Mouse (Mus musculus) heart, adult 18-20 months (tissue): ENCODE results near the gene Ctsj. TPM values are rescaled to one million over a fixed set of nuclear protein-coding genes. Genes with fewer than 3 reads are reported as not detected.
"Not testable (repeated sequence)": the region's sequence is repeated elsewhere in the genome, so short reads cannot be mapped to it uniquely, and the experiment has no call there.

Source experiments
- DNase-seq, 2 experiments: peaks; one replicate each; pipeline ENCODE4 v3.0.0; 2021 to 2022; ENCODE audit warnings: mixed read lengths in 1 of 2
- long read RNA-seq, 2 experiments: library from polyadenylated mRNA; stranded (forward); transcript quantifications; one replicate each; pipeline ENCODE4 v2.0.0; 2021
- total RNA-seq, 2 experiments: library from RNA; stranded (reverse); gene quantifications; 2 replicates each; pipeline ENCODE4 v1.2.3; 2021

Gene Ctsj
- total RNA-seq = not detected
- long read RNA-seq, experiment 1 = 0 reads
- long read RNA-seq, experiment 2 = 0 reads

DNA sequence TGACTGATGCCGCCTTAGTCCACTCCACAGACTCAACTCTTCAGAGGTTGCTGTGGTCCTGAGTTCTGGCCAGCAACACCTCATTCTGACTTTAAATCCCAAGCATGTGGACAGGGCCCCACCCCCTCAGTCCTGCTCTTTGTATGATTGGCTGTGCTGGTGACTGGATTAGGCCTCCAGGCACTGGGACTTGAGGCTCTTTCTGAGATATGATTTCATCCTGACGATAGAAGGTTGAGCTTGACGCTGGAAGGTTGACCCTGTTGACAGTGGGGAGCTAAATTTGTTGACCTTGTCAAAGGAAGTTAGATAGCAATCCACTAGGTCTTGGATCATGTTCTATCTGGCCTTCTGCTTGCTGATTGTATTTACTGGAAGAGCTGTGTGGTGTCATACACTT, at the start of gene Ctsj:
Gene Ctsj, minus strand, starts transcription at position 101 of the 400 bp plus-strand sequence.
- no peak for DNase-seq

DNA sequence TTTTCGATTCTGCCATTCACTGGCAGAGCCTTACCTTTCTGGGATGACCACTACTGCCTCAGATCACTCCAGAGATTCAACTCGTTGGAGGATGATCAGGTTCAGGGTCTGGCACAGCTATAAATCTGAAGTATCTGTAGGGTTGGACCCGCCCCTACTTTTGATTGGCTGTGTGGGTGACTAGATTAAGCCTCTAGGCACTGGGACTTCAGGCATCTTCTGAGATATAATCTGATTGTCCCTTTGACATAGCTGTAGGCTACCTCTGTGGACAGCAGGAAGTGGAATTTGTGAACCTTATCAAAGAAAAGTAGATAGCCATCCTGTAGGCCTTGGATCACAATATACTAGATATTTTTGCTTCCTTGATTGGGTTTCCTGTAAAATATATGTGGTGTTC, 34.8 kb upstream of the Ctsj start, which contains the start of gene Ctsq:
Gene Ctsq, minus strand, starts transcription at position 101 of the 400 bp plus-strand sequence.
- DNase-seq = no peak

DNA sequence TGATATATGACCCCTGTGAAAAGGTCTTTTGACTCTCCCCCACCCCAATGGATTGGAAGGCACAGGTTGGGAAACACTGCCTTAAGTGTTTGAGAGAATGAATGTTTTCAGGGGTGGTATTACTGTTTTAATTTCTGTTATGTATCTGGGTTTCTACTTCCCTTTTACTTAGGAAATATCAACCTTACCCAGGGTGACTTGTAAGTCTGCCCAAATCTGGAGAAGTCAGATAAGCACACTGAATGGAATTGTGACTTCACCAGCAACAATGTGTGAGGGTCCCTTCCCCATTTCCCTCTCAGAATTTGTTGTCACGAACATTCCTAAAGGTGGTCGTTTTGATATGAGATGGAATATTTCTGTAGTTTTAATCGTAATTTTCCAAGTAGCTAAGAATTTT, 17.0 kb upstream of the Ctsj start:
- no peak for DNase-seq

DNA sequence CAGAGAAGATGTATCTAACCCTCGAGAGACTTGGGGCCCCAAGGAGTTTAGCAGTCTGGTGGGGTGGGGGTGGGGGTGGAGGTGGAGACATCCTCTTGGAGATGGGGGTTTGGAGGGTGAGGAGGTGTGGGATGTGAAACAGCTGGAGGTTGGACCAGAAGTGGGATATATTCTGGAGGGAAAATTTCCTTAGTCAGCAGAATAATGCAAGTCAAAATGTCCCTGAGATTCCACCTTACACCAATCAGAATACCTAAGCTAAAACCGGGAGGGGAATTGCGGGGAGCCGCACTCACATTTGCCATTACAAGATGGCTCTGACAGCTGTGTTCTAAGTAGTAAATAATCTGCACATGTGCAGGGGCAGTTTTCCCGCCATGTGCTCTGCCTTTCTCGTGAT, 16.1 kb upstream of the Ctsj start:
- DNase-seq = no peak

DNA sequence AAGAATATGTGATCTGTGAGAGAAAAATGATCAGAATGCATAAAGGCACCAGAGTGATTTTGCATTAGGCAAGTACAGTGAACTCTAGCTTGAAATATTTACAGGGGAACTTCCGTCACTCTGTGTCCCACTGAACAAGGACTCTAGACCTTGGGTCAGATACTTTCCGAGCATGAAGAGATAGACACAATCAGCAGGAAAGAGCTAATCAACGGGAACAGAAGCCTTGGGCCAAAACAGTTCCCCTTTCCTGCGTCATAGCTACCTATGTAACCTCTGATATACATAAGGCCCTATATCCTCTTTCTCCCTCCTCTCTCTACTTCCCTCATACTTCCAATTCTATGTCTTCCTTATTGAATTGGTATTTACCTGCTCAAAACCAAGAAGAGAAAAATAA, 4.4 kb upstream of the Ctsj start:
- no peak for DNase-seq

DNA sequence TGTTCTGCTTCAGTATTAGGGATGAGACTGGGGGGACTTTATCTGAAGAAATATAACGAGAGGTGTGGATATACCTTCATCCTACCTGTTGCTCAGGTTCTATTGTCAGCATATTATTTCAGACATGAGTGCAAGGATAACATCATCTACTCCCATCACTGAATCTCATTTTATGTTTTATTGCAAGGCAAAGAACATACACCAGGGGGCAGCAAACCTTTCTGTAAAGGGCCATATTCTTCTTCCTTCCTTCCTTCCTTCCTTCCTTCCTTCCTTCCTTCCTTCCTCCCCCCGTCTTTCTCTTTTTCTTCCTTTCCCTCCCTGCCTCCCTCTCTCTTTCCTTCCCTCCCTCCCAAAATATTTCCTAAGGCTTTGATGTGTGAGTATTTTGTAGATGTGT, 8.2 kb downstream of the Ctsj start:
- no peak for DNase-seq

DNA sequence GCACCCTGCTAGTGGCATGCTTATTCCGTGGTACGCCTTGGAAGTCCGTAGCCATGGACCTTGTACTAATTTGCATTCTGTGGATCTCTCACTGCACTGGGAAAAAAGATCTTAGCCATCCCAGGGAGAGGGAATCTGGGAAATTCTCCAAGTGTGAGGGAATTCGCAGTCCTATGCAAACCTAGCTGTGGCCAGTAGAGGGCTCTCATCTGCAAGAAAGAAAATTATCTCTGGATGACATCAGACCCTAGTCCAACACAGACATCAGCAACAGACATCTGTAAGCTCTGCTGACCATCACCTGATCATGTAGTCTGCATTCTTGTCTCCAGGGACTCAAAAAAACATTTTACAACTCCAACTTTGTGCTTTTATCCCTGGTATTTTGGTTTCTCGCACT, 18.8 kb downstream of the Ctsj start:
- DNase-seq = not testable (repeated sequence)

DNA sequence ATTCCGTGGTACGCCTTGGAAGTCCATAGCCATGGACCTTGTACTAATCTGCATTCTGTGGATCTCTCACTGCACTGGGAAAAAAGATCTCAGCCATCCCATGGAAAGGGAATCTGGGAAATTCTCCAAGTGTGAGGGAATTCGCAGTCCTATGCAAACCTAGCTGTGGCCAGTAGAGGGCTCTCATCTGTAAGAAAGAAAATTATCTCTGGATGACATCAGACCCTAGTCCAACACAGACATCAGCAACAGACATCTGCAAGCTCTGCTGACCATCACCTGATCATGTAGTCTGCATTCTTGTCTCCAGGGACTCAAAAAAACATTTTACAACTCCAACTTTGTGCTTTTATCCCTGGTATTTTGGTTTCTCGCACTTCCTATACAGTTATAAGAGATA, 33.4 kb downstream of the Ctsj start:
- not testable (repeated sequence) for DNase-seq

DNA sequence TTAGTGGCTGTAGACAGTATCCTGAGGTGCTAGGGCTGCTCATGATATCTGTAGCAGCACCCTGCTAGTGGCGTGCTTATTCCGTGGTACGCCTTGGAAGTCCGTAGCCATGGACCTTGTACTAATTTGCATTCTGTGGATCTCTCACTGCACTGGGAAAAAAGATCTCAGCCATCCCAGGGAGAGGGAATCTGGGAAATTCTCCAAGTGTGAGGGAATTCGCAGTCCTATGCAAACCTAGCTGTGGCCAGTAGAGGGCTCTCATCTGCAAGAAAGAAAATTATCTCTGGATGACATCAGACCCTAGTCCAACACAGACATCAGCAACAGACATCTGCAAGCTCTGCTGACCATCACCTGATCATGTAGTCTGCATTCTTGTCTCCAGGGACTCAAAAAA, 41.8 kb downstream of the Ctsj start:
- peak; percentile 4 to 27 for DNase-seq

DNA sequence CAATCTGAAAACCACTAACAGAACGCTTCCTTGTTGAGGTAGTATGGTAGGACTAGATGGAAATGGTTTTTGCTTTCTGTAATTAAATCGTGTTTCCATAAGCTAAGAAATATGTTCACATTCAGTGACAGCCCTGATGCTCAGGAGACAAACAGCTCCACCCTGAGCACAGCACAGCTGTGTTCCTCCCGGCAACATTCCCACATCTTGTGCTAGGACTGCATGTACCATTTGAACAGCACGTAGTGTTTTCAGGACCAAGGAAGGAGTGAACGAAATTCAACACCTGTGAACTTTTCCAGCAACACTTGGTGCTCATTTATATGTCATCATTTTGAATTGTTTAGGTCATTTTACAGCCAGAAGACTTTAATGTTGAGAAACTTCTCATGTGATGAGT, 44.1 kb downstream of the Ctsj start:
- peak; percentile 28 to 66 for DNase-seq

Other genes with a start within 250 kb of the Ctsj start
- not detected for gene BC051665, start 219.6 kb downstream of the Ctsj start, total RNA-seq
- not detected for gene Ctsll3, start 203.1 kb downstream of the Ctsj start, total RNA-seq
- under 1 TPM in 1 of 2 experiments, not detected in 1; 0.42 TPM for gene 4930486L24Rik, start 141.5 kb downstream of the Ctsj start, total RNA-seq
- gene Gm49392, start 109.1 kb downstream of the Ctsj start, total RNA-seq = 1 to 10 TPM; 1.2 to 2.0 TPM
- gene Ctla2b, start 108.5 kb downstream of the Ctsj start, total RNA-seq = 10 to 100 TPM in 1 of 2 experiments, 1 to 10 TPM in 1; 9.6 to 11.8 TPM
- gene Tpbpb, start 101.1 kb downstream of the Ctsj start, total RNA-seq = not detected
- under 1 TPM in 1 of 2 experiments, not detected in 1; 0.59 TPM for gene Gm49393, start 70.4 kb downstream of the Ctsj start, total RNA-seq
- 1 to 10 TPM; 1.8 to 7.9 TPM for gene Gm49391, start 69.4 kb downstream of the Ctsj start, total RNA-seq
- gene Ctla2a, start 69.3 kb downstream of the Ctsj start, total RNA-seq = 10 to 100 TPM; 80.3 to 99.9 TPM
- gene Tpbpa, start 64.0 kb downstream of the Ctsj start, total RNA-seq = not detected
- not detected for gene Ctsq, start 34.7 kb upstream of the Ctsj start, total RNA-seq
- not detected for gene Ctsr, start 158.3 kb upstream of the Ctsj start, total RNA-seq
- gene Cts6, start 197.5 kb upstream of the Ctsj start, total RNA-seq = not detected
- gene Cts8, start 249.4 kb upstream of the Ctsj start, total RNA-seq = not detected